Mouse (Mus musculus) bone marrow macrophage, adult 2 months (primary cell): ENCODE results near the gene Gm29609. TPM values are rescaled to one million over a fixed set of nuclear protein-coding genes. Genes with fewer than 3 reads are reported as not detected.

ENCODE experiments used
- H3K27ac ChIP-seq: 2 replicates; pipeline ENCODE4 v1.5.1; 2012; ENCODE audit warnings: low read depth, low read length; ENCODE audit not compliant: insufficient read depth
- H3K4me1 ChIP-seq: 2 replicates; pipeline ENCODE4 v1.6.1; 2012; ENCODE audit warnings: low read length; ENCODE audit not compliant: control insufficient read depth, insufficient read depth
- H3K4me3 ChIP-seq: 2 replicates; pipeline ENCODE4 v1.5.1; 2012; ENCODE audit warnings: mild to moderate bottlenecking, low read length, moderate library complexity; ENCODE audit not compliant: insufficient read depth
- CTCF ChIP-seq: IDR thresholded peaks from 2 replicates; pipeline ENCODE4 v1.5.1; 2012; ENCODE audit warnings: low read depth, mild to moderate bottlenecking, low read length, moderate library complexity
- POLR2A ChIP-seq: IDR thresholded peaks from 2 replicates; pipeline ENCODE4 v1.6.1; 2012; ENCODE audit warnings: mild to moderate bottlenecking, low read depth, low read length, borderline replicate concordance
- polyA plus RNA-seq: library from polyadenylated mRNA; stranded (reverse); fragments of >200 nt; gene quantifications from 2 replicates; pipeline ENCODE4 v1.2.4, GENCODE M21; 2012; ENCODE audit not compliant: missing spikeins, insufficient read depth, insufficient read length

Gm29609 gene
- polyA plus RNA-seq, 1 experiment, result 2.7 TPM

DNA sequence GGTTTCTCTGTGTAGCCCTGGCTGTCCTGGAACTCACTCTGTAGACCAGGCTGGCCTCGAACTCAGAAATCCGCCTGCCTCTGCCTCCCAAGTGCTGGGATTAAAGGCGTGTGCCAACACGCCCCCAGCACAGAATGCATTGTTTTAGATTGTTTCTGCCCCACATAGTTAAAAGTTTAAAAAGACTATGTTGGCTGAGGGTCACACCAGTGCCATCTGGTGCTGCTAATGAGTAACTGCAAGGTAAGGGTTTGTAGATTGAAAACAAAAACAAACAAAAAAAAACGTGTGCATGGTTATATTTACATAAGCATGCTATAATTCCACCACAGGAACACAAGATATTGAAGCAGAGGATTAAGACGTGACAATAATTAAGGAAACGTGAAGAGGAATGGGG is 68.9 kb downstream of the Gm29609 start:
- no peak for TF ChIP-seq CTCF
- TF ChIP-seq POLR2A, result no peak
- Histone ChIP-seq H3K27ac (no peak overlapping the region), H3K4me1 (no peaks in the 10 kb centered on the region), H3K4me3 (no peak overlapping the region)

GRCm38 (mm10) chr5:31108000-31108490 is 71.7 kb downstream of the Gm29609 start, which contains the start of gene Slc30a3:
TSS of gene Slc30a3 (minus strand) at chr5:31108237.
- Histone ChIP-seq H3K27ac (no peak within 1 kb of the TSS), H3K4me3 (no peak within 1 kb of the TSS), H3K4me1 (no peaks in the 10 kb centered on the region)
- TF ChIP-seq POLR2A, result no peak
- no peak for TF ChIP-seq CTCF

- no peak for TF ChIP-seq CTCF
- no peak for TF ChIP-seq POLR2A
- Histone ChIP-seq H3K4me1 (no peaks in the 10 kb centered on the region), H3K27ac (no peak within 1 kb of the TSS), H3K4me3 (no peak within 1 kb of the TSS)
These were observed 73.8 kb downstream of the Gm29609 start, which contains the start of gene Dnajc5g for GRCm38 (mm10) chr5:31105814-31106335. TSS of gene Dnajc5g (plus strand) at chr5:31106285.

- TF ChIP-seq POLR2A, result no peak
- TF ChIP-seq CTCF, result no peak
- Histone ChIP-seq H3K27ac (no peak overlapping the region), H3K4me1 (peaks cover 2% of the 10 kb centered on the region; the same call in 1 of the 2 replicates), H3K4me3 (peak overlapping the region; percentile 50)
These were observed 83.8 kb downstream of the Gm29609 start for GRCm38 (mm10) chr5:31095711-31096480.

- H3K4me1 ChIP-seq, result peaks cover 2% of the 10 kb centered on the region; the same call in 1 of the 2 replicates
- peak overlapping the region; percentile 50 for H3K4me3 ChIP-seq
- no peak overlapping the region for H3K27ac ChIP-seq
- TF ChIP-seq CTCF, result no peak
- no peak for TF ChIP-seq POLR2A
These were observed 84.7 kb downstream of the Gm29609 start for GRCm38 (mm10) chr5:31094799-31095691.

Other genes starting within 250 kb of the Gm29609 start
- not detected in 2 replicates for gene Cgref1, start 234.3 kb downstream of the Gm29609 start, polyA plus RNA-seq
- 131 and 140 TPM in 2 replicates for gene Preb, start 219.6 kb downstream of the Gm29609 start, polyA plus RNA-seq
- gene Tcf23, start 211.2 kb downstream of the Gm29609 start, polyA plus RNA-seq, result not detected in 2 replicates
- gene Atraid, start 131.6 kb downstream of the Gm29609 start, polyA plus RNA-seq, result 114 and 133 TPM in 2 replicates
- gene Slc5a6, start 131.0 kb downstream of the Gm29609 start, polyA plus RNA-seq, result 5.5 and 7.5 TPM in 2 replicates
- 4.2 and 4.6 TPM in 2 replicates for gene Cad, start 125.1 kb downstream of the Gm29609 start, polyA plus RNA-seq
- not detected in 2 replicates for gene Dnajc5g, start 73.6 kb downstream of the Gm29609 start, polyA plus RNA-seq
- gene Slc30a3, start 71.7 kb downstream of the Gm29609 start, polyA plus RNA-seq, result not detected in 2 replicates
- gene Trim54, start 63.2 kb downstream of the Gm29609 start, polyA plus RNA-seq, result not detected in 2 replicates
- gene Ucn, start 41.1 kb downstream of the Gm29609 start, polyA plus RNA-seq, result not detected in 2 replicates
- gene Mpv17, start 25.7 kb downstream of the Gm29609 start, polyA plus RNA-seq, result 75.0 and 75.3 TPM in 2 replicates
- 80.4 and 90.2 TPM in 2 replicates for gene Gtf3c2, start 233 bp upstream of the Gm29609 start, polyA plus RNA-seq
- 80.3 and 85.8 TPM in 2 replicates for gene Snx17, start 13.3 kb upstream of the Gm29609 start, polyA plus RNA-seq
- gene Eif2b4, start 13.5 kb upstream of the Gm29609 start, polyA plus RNA-seq, result 28.3 and 28.9 TPM in 2 replicates
- gene Zfp513, start 22.4 kb upstream of the Gm29609 start, polyA plus RNA-seq, result 32.3 and 33.1 TPM in 2 replicates
- 61.2 and 67.7 TPM in 2 replicates for gene Ppm1g, start 40.8 kb upstream of the Gm29609 start, polyA plus RNA-seq
- 84.1 and 85.8 TPM in 2 replicates for gene Nrbp1, start 61.0 kb upstream of the Gm29609 start, polyA plus RNA-seq
- gene Gm9970, start 61.3 kb upstream of the Gm29609 start, polyA plus RNA-seq, result not detected in 2 replicates
- gene Krtcap3, start 71.8 kb upstream of the Gm29609 start, polyA plus RNA-seq, result 4.6 and 8.3 TPM in 2 replicates
- gene Ift172, start 111.2 kb upstream of the Gm29609 start, polyA plus RNA-seq, result 36.9 and 45.0 TPM in 2 replicates
- gene Fndc4, start 116.2 kb upstream of the Gm29609 start, polyA plus RNA-seq, result not detected in 2 replicates
- gene Gckr, start 117.5 kb upstream of the Gm29609 start, polyA plus RNA-seq, result not detected in 2 replicates